Mouse (Mus musculus): ENCODE measurements around the gene Shc3. TPM values are rescaled to one million over a fixed set of nuclear protein-coding genes. Genes with fewer than 3 reads are reported as not detected.

The Shc3 gene
- total and polyA plus RNA-seq, 3 experiments, result 0.15 to 0.40 TPM; not detected in 1

DNA sequence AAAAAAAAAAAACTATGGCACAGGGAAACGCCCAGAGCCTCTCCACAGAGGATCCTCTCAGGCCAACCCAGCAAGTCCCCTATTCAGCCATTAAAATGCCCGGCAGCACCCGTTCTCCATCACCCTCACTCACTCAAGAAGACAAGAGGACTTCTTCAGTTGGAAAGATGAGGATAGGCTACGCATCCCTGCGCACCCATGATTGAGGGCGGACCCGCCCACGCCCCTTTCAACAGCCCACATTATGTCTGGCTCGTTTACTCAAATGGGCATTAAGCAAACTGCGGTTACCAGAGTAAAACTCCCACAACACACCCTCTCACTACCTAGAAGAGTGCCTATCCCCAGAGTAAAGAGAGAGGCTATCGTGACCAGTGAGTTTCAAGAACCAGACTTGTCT, 26.2 kb upstream of the Shc3 start:
- H3K4me2 ChIP-seq (ENCODE audit: insufficient read depth, low read depth, poor library complexity, severe bottlenecking), result no peak overlapping the region
- H3K27ac ChIP-seq (ENCODE audit: insufficient read depth, low read depth), result no peak overlapping the region
- DNase-seq (ENCODE audit: extremely low read depth), result no peak
- in situ Hi-C loops (cut with MboI; ENCODE audit: low pct_ligation_motif_present, low pct_unique_long_range_greater_than_20kb, low sequenced_read_pairs), result no loop called here
- H3K36me3 ChIP-seq (replicated peaks in 1 of 2; ENCODE audit: control insufficient read depth in 1 of 2, insufficient read depth in 1 of 2, low read length in 1 of 2), result no peaks in the 10 kb centered on the region
- peaks cover 9 to 13% of the 10 kb centered on the region in 2 experiments; a peak in 3 of 4 replicates for H3K4me1 ChIP-seq (ENCODE audit: control insufficient read depth in 1 of 2, insufficient read depth in 2 of 2)
- no peaks in the 10 kb centered on the region for H3K79me2 ChIP-seq (replicated peaks; ENCODE audit: control insufficient read depth, extremely low read depth, insufficient read depth, poor library complexity, severe bottlenecking)
- H3K27me3 ChIP-seq (replicated peaks), result no peaks in the 10 kb centered on the region
- H3K9ac ChIP-seq (ENCODE audit: insufficient read depth, low read depth), result no peak overlapping the region
- no peaks in the 10 kb centered on the region for H3K9me3 ChIP-seq (replicated peaks; ENCODE audit: low read length)
- dilution Hi-C loops (cut with MboI; ENCODE audit: extremely low pct_ligation_motif_present, extremely low pct_unique_long_range_greater_than_20kb, low sequenced_read_pairs), result no loop called here
- no peak overlapping the region for H3K4me3 ChIP-seq (replicated peaks in 1 of 3; ENCODE audit: low read depth in 2 of 3, low read length in 2 of 3, poor library complexity in 1 of 3)
- TF ChIP-seq TCF12 (IDR thresholded peaks at IDR 0.05; ENCODE audit: low read depth, low read length), result no peak
- no peak for TF ChIP-seq USF2 (conservative IDR thresholded peaks at IDR 0.05; ENCODE audit: low read depth, low read length)
- TF ChIP-seq MXI1 (IDR thresholded peaks at IDR 0.05; ENCODE audit: low read depth, low read length), result no peak
- TF ChIP-seq EP300 (IDR thresholded peaks at IDR 0.05; ENCODE audit: low read length), result no peak
- TF ChIP-seq RCOR1 (conservative IDR thresholded peaks at IDR 0.05; ENCODE audit: low read depth, low read length), result no peak
- TF ChIP-seq RAD21 (IDR thresholded peaks at IDR 0.05; ENCODE audit: low read depth, low read length), result no peak
- no peak for TF ChIP-seq IRF4 (IDR thresholded peaks at IDR 0.05; ENCODE audit: low read depth, low read length)
- no peak for TF ChIP-seq MYC (IDR thresholded peaks at IDR 0.05; ENCODE audit: low read depth, low read length)
- no peak for TF ChIP-seq ZNF384 (IDR thresholded peaks at IDR 0.05; ENCODE audit: low read depth, low read length)
- no peak for TF ChIP-seq MEF2A (IDR thresholded peaks at IDR 0.05; ENCODE audit: borderline replicate concordance, low read depth, low read length)

DNA sequence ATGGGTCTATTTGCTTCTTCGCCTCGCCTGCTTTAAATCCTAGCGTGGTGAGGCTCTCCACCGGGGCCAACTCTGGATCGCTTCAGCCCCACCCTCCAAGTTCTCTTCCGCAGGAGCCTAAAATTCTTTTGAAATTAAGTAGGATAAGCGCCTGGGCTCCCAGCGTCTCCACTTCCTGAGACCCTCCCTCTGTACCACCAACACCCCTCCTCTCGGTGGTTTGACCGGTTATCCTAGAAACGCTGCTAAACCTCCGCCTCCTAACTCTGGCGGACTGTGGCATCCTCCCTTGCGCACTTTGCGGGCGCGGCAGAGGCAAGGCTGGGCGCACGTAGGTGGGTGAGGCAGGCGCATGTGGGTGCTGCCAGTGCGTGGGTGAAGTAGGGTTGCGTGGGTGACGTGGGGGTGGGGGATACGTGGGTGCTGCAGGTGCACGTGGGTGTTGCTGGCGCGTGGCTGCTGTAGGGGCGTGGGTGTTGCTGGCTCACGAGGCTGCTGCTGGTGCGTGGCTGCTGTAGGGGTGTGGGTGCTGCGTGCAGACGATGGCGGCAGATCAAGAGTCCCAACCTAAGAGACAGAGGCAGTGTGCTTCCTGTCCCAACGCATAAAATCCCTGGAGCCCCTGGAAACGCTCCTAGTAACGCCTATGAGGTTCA, 25.6 kb upstream of the Shc3 start:
- no peaks in the 10 kb centered on the region for H3K36me3 ChIP-seq (replicated peaks in 1 of 2; ENCODE audit: control insufficient read depth in 1 of 2, insufficient read depth in 1 of 2, low read length in 1 of 2)
- no peaks in the 10 kb centered on the region for H3K79me2 ChIP-seq (replicated peaks; ENCODE audit: control insufficient read depth, extremely low read depth, insufficient read depth, poor library complexity, severe bottlenecking)
- no peaks in the 10 kb centered on the region for H3K9me3 ChIP-seq (replicated peaks; ENCODE audit: low read length)
- H3K4me1 ChIP-seq (ENCODE audit: control insufficient read depth in 1 of 2, insufficient read depth in 2 of 2), result peaks cover 2 to 8% of the 10 kb centered on the region in 2 experiments; a peak in 3 of 4 replicates
- H3K4me3 ChIP-seq (replicated peaks in 1 of 3; ENCODE audit: low read depth in 2 of 3, low read length in 2 of 3, poor library complexity in 1 of 3), result no peak overlapping the region
- H3K27me3 ChIP-seq (replicated peaks), result no peaks in the 10 kb centered on the region
- TF ChIP-seq NELFE (IDR thresholded peaks at IDR 0.05; ENCODE audit: low read depth, low read length) (no peak), RCOR1 (conservative IDR thresholded peaks at IDR 0.05; ENCODE audit: low read depth, low read length) (no peak), POLR2A (IDR thresholded peaks at IDR 0.05; ENCODE audit: low read depth, low read length) (no peak), E2F4 (IDR thresholded peaks at IDR 0.05; ENCODE audit: insufficient replicate concordance, low read depth, low read length) (no peak), MAZ (IDR thresholded peaks at IDR 0.05; ENCODE audit: low read depth, low read length) (no peak), ELF1 (IDR thresholded peaks at IDR 0.05; ENCODE audit: low read depth, low read length) (no peak)
- no peak overlapping the region for H3K4me2 ChIP-seq (ENCODE audit: insufficient read depth, low read depth, poor library complexity, severe bottlenecking)
- dilution Hi-C loops (cut with MboI; ENCODE audit: extremely low pct_ligation_motif_present, extremely low pct_unique_long_range_greater_than_20kb, low sequenced_read_pairs), result no loop called here
- H3K27ac ChIP-seq (ENCODE audit: insufficient read depth, low read depth), result no peak overlapping the region
- DNase-seq (ENCODE audit: extremely low read depth), result no peak
- no peak overlapping the region for H3K9ac ChIP-seq (ENCODE audit: insufficient read depth, low read depth)
- in situ Hi-C loops (cut with MboI; ENCODE audit: low pct_ligation_motif_present, low pct_unique_long_range_greater_than_20kb, low sequenced_read_pairs), result no loop called here

All from CH12.LX (cell line).